Mouse (Mus musculus) lung, postnatal 0 days (tissue): ENCODE data around the gene Gpn2.

Experiments
- CTCF ChIP-seq: IDR thresholded peaks from 2 replicates; pipeline ENCODE4 v1.5.1; 2016; ENCODE audit warnings: antibody characterized with exemption, mild to moderate bottlenecking
- EP300 ChIP-seq: IDR thresholded peaks from 2 replicates; pipeline ENCODE4 v1.6.1; 2016; ENCODE audit warnings: antibody characterized with exemption, mild to moderate bottlenecking, control low read depth

- no peak for TF ChIP-seq EP300
- no peak for TF ChIP-seq CTCF
Observed at GRCm38 (mm10) chr4:133536081-133536480, 48.1 kb upstream of the Gpn2 start.
